Mouse (Mus musculus) heart, adult 2 months (tissue): ENCODE measurements around the gene Stac2.

Experiments used
- EP300 ChIP-seq: fragments of 200-500 bp; IDR thresholded peaks from 2 replicates; pipeline ENCODE4 v1.6.1; 2011; ENCODE audit warnings: low read depth, low read length, control low read depth; ENCODE audit not compliant: insufficient read depth
- POLR2A ChIP-seq: fragments of 200-500 bp; IDR thresholded peaks from 2 replicates; pipeline ENCODE4 v1.6.1; 2011; ENCODE audit warnings: mild to moderate bottlenecking, low read depth, low read length, control low read depth; ENCODE audit not compliant: insufficient read depth

DNA sequence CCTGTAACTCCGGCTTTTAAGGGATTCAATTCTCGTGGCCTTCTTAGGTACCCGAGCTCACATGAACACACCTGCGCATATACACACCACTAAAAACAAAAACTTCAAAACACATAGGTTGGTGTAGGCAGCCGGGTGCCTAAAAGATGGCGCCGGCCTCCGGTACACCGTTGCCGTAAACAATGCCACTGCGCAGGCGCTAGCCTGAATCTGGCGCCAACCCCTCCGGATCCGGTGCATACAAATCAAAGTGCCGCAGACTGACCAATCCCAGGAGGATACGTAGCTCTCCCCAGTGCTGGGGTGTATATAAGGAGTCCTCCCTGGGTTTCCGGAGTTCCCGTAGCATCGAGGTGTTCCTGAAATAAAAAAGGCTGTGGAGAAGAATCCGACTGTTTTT, 14.0 kb upstream of the Stac2 start:
- TF ChIP-seq EP300: no peak
- no peak for TF ChIP-seq POLR2A
